Mouse (Mus musculus) cerebellum, adult 8-10 months (tissue): ENCODE measurements at regions not wholly inside any gene's neighbourhood (a gene's known extent, or its start where the extent isn't known, plus 50 kb on each side); places are given as distances from the start of the nearest gene placed in this dataset.
"Not testable (repeated sequence)": the region's sequence is repeated elsewhere in the genome, so short reads cannot be mapped to it uniquely, and the experiment has no call there.

ENCODE experiments used
- DNase-seq: peaks from one replicate; pipeline ENCODE4 v3.0.0; 2022

DNA sequence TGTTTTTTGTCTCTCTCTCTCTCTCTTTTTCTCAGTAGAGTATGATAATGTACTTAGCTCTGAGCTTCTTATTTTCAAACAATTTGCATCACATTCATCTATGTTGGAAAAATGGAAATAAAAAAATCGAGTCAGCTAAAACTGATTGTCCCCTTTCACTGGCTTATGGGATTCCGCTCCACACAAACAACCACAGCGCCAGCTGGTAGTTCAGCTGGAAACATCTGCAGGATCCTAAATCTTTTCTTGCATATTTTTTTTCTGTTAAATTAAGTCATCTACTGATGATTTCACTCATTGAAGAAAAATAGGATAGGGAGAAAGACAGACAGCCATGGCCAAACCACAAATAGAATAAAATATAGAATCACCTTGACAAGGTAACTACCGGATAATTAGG is 414.8 kb downstream of the Ets1 start:
- DNase-seq, result no peak

DNA sequence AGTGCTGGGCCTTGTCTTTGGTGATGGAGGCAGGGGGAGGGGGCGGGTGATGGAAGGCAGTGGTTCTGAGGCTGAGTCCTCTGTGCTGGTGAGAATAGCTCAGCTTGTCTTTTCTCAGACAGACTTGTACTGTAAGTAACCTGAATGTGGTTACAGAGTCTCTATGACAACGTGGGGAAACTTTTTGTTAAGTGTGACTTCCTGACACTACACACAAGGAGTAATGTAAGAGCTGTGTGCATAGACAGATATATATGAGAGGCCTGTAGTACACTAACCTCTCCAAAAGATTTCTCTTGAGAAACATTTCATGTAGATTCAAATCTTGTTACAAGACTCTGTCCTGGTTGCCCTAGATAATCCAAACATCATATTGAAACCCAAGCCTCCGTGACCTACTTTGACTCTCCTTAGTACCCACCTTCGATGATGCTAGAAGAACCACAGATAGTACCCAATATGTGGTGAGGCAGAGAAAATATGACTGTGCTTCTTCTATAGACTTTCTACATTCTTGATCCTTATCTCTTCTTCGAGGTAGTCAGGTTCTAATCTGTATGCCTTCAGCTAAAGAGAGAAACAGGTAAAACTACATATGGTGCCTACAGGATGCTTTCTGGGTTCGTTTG is 424.7 kb downstream of the Ets1 start:
- no peak for DNase-seq

DNA sequence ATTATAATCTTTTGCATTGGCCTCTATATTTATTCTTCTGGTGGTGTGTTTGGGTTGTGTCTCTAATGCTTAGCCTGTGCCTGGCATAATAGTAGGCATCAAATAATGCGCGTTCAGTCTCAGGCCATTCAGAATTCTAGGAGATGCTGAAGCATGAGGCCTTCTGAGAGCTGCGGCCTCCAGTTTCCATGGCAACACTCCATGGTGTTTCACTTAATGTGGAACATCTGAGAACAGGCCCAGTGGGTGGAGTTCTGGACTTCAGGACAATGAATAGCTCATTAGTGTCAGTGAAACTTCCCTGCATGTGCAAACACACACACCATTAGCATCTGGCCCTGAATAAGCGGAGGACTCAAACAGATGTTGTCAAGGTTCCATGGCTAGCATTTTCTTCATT is 426.5 kb downstream of the Ets1 start:
- no peak for DNase-seq

DNA sequence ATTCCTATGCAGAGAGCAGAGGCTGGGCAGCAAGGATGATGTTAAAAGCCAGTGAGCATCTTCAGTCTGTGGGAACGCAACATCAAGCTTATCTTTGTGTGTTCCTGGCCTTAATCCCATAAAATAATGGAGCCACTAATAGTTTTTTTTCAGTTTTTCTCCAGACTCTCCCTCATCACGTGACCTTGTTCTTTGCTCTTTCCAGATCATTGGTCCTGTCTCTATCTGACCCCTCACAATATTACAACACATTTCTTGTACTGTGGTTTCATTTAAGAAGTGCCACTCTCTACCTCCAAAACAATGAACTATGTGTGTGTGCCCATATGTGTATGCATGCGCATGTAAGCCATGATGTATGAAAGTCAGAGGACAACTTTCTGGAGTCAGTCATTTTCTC is 429.3 kb downstream of the Ets1 start:
- no peak for DNase-seq

DNA sequence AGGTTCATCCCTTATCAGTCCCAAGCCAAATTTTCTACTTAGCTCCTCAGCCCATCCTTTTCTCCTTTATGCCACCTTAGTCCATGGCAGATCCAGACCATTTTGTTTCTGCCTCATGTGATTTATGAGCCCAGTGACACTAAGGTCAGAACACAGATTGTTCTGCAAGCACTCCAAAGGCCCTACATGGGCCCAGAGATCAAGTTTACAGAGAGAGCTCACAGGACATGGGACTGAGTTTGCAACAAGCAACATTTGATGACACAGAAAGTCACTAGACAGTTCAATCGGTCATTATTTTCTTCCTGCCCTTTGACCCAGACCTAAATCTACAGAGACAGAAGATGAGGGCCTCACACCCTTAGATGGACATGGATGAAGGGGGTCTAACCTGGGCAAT is 431.5 kb downstream of the Ets1 start:
- DNase-seq, result no peak

DNA sequence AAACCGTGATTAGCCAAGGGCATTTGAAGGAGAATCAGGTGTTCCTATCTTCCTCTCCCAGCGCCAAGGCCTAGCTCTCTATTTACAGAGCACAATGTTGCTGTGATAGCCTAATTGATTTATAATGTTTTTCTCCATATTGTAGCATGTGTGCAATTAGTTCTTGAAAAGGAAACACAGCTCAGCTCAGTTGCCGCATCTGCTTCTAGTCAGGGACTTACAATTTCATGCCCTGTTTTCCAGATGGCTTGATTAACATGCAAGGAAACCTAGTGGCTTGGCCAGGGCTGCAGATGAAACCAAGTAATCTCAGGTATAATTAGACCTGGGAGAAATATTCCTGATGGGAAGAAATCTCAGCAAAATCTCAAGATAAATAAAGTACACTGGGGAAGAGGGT is 434.1 kb downstream of the Ets1 start:
- DNase-seq, result no peak

DNA sequence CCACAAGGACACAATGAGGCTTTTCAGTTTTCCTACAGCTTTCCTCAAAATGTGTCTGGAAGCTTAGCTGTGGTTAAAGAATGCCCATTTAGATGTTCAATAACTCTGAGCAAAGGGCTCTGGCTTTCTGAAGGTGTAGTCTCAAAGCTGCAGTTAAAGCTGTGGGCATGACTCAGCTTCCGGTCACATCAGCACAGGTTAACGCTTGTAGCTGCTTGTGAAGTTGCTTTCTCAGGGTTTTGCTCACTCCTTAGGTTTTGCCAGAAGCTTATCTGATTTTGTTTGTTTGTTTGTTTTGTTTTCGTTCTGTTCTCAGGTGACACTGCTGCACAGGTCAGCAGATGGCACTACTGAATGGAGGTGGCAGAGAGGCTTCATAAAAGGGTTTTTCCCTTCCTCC is 444.2 kb downstream of the Ets1 start:
- no peak for DNase-seq

DNA sequence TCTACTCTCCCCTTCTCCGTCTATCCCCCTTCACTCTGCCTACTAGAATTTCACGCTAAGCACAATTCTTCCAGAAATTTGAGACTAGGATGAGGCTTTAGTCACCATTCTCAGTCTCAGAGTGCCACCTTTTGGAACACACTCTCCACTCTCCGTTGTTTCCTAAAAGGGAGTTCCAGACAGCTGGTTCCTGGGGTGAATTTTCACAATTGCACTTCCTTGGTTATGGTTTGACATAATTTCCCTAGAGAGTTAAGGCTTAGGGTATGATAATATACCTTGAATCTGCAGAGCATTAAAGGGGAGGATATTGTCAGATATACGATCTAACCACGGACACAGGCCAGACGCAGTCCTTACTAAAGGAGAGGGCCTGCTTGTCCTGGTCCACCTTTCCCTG is 444.8 kb downstream of the Ets1 start:
- no peak for DNase-seq

DNA sequence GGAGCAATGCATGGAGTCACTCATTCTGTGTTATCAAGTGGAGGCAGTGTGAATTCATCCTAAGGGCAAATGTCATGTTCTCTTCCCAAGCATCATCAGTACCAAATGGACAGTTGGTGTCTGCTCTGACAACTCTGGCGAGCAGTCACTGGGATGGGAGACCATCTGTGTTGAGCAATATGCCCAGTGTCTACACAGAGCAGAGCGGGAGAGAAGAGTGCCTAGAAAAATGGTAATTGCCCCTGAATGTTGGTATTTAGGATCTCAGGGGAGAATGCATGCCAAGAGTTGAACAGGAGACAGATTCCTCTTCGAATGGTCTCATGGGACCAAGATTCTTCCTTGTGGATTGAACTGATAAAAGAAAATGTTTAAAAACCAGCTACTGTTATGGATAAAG is 454.0 kb downstream of the Ets1 start:
- DNase-seq, result no peak

DNA sequence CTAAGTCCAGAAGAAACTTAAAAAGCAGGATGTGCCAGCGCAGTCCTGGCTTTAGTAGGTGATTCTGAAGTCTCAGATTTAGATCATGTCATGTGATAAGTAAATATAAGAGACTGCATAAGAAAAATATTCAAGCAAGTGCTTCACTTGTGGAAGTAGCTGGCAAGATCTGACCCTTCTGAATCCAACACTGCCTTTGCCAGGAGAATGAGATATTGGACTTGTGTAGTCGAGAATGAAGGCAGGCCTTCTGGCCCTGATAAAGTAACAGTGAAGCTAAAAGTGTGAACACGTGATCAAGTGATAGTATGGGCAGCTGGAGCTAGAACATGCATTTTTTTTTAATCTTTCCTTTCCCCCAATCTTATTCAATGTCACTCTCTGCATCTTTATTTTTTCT is 455.6 kb downstream of the Ets1 start:
- DNase-seq, result no peak

DNA sequence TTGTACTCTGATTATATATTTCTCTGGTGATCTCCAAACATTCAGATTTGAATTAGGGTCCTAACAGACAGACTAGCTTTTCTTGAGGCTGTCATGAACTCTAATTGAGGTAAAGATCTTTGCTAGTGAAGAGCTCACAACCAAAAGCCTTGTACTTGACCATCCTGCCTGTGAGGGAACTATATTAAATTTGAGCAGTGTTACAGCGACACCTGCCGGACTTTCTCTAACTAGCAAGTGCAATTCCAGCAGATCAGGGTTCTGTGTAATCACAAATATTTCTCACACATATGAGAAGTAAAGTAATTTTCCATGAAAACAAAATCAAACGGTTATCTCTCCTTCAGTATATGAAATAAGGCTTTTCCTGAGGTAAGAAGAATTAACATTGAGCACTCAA is 459.6 kb downstream of the Ets1 start:
- peak; percentile 51 for DNase-seq

DNA sequence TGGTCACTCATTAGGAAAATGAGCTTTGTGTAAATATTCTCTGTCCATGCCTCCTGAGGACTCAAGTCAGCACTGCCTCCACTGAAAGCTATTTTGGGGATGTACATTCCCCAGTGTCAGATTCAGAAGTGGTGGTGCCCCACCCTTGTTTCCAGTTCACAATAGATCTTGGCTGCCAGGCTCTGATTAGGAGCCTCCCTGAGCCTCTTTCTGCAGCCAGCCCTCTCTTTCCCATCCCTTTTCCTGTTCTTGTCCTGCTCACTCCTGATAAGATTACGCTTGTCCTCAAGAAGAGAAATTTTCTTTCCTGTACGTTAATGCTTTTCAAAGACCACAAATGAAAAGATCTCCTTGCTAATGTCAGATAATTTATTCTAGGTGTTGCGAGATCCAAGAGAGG is 465.2 kb downstream of the Ets1 start:
- DNase-seq, result no peak

DNA sequence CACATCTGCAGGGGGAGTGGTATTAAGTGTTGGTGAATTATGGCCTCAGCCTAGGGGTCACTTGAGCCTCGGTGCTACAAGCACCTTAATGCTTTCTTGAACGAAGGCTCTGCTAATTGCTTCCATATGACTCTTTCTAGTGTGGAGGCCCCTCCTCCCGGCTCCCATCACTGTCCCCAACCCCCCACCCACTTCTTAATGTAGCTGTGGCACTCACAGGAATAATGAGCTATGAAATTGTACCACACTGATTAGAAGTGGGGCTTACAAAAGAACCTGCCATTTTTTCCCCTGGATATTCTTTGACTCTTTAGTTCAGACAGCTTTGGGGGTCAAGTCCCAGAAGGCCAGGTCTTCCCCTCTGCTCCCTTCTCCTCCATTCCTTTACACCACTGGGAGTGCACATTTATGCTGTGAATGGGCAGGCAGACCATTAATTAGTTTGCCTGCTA is 468.6 kb downstream of the Ets1 start:
- DNase-seq, result no peak

DNA sequence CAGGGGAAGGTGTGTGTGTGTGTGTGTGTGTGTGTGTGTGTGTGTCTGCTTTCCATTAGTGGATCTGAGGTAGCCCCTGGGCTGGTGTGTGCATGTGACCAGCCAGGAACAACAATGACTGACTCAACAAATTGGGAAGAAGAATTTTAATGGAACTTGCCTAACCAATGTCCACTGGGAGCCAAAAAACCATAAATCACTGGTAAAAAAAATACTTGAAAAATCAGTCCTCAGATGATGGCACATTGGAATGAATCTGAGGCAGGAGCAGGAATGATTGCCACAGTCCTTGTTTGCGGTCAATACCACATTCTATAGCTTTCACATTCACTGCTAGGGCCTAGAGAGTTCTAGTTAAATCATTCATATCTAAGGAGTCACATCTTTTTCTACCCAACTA is 487.8 kb downstream of the Ets1 start:
- DNase-seq, result no peak

DNA sequence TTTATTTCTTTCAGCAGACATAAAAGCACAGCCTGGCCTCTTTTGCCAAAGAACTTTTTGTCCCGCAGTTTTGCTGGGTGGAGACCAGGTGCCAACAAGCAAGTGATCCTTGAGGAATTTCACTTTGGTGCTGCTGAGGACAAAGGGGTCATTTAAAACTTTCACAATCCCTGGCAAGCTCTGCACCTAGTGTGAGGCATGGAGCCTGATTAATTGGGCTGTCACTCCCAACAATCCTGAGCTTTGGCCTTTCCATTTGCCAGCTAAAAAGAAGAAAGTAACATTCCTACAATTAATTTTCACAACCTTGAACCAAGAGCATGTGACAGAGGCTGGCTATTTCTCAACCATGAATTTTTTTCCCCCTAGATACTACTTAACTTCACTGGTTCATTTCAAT is 516.2 kb downstream of the Ets1 start:
- no peak for DNase-seq

DNA sequence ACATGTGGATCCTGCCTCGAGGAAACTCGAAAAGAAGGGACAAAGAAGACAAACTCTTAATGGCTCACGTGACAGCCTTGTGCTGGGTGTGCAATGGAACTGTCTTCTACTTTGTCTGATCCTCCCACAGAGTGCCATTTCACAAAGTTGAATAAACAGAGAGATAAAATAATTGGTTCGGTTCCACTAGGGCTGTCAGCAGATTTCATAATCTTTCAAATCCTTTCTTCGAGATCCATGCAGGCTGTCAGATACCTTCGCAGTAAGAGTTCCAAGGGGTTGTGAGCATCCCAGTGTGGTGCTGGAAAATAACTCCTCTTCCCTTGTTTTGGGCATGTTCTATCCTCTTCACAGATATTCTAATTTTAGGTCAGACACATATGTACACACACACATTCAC is 532.1 kb downstream of the Ets1 start:
- no peak for DNase-seq

DNA sequence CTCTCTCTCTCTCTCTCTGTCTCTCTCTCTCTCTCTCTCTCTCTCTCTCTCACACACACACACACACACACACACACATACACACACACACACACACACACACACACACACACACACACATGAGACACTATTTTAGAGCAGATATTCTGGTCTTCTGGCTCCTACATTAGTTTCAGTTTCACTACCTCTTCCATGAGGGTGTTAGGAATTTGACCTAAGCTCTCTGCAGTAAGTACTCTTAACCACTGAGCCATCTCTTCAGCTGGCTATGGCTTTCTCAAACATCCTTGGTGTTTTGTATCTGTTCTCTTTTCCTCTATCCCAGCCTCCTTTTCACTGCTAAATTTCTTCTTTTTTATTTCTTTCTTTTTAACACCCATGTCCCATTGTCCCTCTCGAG is 533.1 kb downstream of the Ets1 start:
- DNase-seq, result not testable (repeated sequence)

DNA sequence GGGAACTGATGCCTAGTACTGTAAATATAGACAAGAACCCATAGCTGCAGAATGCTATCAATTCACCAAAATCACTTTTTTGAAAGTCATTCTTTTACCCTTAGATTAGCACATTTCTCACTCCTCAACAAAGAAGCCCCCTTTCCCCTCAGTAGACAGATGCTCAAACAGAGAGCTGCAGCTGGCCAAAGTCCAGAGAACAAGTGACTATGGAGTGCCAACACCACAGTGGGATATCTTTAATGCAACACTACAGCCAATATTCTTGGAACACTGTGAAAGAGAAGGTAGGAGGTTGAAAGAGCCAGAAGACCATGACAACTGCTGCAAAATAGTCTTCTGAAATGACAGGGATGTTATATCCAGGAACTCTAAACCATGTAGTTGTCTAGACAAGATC is 544.0 kb downstream of the Ets1 start:
- no peak for DNase-seq

DNA sequence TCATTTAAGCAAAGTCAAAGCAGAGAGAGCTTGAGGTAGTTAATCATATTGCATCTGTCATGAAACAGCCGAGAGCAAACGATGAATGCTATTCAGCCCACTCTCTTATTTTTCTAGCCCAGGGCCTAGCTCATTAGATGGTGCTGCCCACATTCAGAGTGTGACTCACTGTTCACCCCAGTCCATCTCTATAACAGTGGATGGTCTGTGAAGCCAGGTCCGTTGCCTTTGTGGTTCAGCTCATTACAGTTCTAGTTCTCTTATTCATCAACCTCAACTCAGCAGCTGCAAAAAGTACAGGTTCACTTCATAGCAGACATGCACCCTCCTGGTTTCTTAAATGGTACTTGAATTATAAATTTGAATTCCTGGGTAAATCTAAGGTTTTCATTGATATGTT is 551.2 kb downstream of the Ets1 start:
- DNase-seq, result no peak

DNA sequence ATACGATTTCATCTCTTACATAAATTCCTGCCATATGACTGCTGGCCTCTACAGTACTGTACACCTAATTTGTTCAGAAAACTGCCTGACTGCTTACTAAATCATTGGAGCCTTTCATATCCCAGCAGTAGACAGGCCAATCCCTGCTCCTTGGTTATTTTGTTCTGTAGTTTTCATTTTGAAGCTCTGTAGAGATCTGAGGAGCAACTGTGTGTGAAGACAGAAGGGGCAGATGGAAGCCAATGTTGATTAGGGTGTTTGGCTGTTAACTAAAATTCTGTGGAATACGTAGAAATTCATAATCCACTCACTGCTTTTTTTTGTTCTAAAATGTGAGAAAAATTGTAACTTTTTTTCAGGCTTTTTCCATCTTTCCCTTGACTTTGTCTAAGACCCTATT is 573.1 kb downstream of the Ets1 start:
- DNase-seq, result no peak

DNA sequence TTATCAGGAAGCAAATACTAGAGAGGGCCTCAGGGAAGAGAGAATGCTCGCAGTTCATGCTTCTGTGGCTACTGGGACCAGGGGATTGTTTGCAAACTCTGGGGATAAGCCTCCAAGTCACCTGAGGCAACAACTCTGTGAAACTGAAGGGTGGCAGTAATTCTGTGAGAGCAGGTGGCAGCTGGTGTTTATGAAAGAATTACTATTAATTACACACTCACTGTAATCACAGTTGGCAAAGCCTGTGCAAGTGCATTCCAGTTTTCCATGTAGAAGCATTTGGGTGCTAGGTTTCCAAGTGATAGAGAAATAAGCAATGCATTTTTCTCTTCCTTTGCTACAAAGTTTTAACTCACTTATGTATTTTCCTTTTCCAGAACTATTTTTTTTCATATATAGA is 578.5 kb downstream of the Ets1 start:
- DNase-seq, result no peak

DNA sequence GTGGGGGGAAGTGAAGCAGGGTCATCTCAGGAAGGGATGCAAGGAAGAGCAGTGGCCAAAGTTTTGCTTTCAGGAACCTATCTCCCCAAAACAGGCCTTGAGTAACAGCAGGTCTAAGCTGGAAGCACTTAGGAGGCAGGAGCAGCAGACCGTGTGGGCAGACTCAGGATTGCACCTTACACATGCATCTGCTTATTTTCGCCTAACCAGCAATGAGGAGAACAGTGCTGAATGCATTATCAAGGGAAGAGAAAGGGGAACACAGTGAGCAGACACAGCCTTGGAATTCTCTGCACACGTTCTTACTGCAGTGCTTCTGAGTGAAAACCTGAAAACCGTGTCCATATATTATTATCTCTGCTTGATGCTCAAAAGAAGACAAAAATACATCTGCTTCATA is 585.0 kb downstream of the Ets1 start:
- no peak for DNase-seq

DNA sequence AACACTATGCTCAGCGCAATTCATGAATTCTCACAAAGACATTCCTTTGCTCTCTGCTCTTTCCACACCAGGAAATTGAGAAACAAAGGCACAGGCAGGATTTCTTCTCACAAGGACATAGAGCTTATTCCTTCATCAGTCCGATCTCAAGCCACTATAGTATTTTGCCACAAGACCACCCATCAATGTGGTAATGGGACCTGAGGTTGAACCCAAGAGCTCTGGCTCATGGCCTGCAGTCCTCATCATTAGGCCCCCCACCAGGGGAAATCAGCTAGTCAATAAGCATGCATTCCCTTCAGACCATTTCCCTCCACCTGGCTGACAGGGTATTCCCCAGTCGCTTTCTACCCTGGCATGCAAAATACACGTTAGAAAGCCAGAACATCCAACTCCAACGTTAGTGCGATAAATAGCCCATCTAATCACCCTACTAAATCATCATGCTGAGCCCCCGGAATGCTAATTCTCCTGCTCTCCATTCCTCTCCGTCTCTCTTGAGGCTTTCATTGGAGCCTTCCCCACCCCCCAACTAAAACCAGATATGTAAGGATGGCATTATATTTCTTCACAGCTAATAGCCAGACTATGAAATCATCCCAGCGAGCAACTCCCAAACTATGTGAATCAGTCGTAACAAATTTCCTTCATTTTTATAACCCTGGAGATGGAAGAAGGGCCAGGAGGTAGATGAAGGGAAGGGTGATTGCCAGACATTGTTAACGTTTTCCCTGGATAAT is 586.2 kb downstream of the Ets1 start:
- DNase-seq, result no peak

DNA sequence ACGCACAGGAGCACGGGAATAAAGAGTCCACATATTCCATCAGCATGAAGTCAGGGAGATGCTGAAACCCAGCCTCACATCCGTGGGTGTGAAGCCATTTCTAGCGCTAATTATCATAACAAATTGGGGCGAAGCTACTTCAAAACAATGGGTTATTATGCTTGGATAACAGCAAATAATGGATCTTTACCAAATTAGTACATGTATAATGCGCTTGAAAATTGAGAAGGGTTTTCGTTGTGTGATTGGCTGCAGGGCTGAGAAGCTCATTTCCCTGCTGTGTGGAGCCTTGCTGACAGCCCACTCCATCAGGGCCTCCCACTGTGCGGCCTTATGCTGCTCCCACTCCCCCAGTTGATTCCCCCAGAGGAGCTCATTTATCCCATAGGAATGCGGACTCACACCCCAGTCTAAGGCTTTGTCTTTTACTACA is 597.7 kb downstream of the Ets1 start:
- DNase-seq, result peak; percentile 10

DNA sequence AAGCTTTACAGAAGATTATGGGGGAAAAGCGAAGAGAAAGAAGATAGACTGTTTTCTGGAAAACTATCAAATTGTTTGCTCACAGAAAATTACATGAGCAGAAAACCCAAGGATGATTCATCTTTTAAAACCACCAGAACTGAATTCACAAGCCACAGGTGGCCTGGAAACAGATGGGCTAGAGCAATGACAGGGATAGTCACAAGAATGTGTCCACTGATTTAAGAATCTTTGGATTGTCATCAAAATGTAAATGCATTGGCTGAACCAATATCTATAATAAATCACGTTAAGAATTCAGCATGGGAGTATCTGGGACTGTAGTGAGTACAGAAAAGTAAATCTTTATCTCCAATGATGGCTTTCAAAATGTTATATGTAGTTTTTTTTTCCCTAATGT is 602.2 kb downstream of the Ets1 start:
- DNase-seq, result no peak
